Mouse (Mus musculus) CD4-positive, CD25-positive, alpha-beta regulatory T cell, adult 9 weeks (primary cell): ENCODE measurements around the gene Olfr571. TPM values are rescaled to one million over a fixed set of nuclear protein-coding genes. Genes with fewer than 3 reads are reported as not detected.

Experiments used
- polyA plus RNA-seq: library from polyadenylated mRNA; unstranded; fragments of 100-300 nt; shearing (Covaris generic); gene quantifications from one replicate; pipeline ENCODE4 v1.2.1, GENCODE M21; 2017

Gene Olfr571
- not detected for polyA plus RNA-seq

DNA sequence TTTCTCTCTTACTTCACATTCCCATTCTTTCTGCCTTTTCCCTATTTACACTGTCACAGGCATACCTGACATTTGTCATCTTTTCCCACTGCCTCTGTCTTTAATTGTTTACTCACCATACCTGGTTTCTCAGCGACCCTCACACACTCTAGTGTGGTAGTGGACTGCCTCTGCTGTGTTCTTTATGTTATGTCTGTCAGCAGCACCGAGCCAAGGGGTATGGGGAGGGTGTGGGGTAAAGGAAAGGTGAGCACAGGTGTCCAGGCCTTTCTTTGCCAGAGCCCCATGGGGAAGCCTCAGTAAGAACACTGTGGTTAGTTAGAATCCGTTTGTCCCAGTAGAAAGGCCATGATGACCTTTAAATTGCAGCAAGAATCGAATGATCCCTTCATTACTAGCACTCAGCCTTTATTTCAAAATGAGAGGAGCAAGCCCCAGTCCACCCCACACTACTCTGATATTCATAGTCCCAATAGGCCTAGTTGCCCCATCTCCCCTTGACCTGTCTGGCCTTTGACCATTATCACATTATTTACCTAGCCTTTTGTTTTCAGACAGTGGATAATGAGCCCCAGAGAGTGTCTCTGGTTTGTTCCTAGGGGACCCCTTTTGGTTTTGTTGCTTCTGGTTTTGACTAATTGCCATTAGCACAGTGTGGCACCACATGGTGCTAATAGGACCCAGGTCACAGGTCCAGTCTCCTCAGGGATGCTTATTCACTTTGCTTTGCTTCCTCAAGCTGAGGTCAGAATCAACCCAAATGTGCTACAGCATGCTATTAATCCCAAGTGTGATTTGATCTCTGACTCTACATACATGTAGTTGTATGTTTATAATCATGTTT, at the start of gene Olfr571:
Gene Olfr571 (minus strand): TSS at position 505 of the 844 bp plus-strand sequence.

DNA sequence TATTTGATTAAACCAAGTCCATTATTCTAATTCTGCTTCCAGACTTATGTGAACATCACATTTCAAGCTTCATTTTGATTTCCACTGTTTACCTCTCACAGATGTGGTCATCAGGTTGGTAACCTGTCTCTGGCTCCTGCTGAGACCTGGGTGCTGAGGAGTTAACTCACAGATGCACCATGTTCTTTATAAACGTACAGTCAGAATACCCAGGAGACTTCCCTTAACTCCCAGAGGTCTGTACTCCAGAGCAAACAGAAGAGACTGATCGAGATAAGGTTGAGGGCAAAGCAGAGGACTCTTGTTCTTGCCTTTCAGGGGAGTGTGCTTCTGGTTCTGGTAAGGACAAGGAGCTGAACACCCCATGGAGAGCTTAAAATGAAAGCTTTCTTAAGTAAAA, 45.0 kb upstream of the Olfr571 start, which contains the start of gene Olfr576:
Gene Olfr576 (plus strand): TSS at position 301 of the 400 bp plus-strand sequence.

DNA sequence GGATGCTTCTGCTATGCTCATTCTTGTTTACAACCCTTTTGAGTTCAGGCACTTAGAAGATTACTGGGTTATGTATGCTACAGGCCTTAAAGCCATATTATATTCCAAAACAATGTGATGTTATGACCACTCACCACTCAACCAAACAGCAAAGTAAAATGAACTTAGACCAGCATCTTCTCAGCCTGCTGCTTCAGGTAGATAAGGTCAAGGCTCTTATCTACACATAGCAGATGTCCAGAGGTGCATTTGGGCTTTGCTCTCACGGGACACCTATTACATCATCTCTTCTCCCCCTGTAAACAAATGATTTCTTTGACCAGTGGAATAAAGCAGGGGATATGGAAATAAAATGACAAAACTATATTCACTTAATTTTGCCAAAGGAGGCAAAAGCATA, 41.3 kb upstream of the Olfr571 start, which contains the start of gene Olfr575:
Gene Olfr575 (minus strand): TSS at position 183 of the 400 bp plus-strand sequence.

DNA sequence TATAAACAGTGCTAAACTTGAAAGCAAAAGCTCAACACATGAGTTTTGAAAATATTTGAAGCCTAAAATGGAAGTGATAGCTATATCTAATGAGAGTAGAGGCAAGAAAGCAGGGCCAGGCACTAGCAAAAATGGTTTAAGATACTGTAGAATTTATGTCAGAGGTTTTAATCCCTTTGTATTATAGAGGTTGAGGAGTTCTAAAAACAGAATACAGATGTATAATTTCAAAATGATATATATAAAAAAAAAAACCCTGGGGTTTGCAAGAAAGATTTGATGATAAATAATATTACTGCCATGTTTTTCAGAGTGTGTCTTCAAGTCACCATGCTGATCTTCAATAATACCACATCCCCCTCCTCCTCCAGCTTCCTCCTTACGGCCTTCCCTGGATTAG, 30.8 kb upstream of the Olfr571 start, which contains the start of gene Olfr574:
Gene Olfr574 (plus strand): TSS at position 301 of the 400 bp plus-strand sequence.

DNA sequence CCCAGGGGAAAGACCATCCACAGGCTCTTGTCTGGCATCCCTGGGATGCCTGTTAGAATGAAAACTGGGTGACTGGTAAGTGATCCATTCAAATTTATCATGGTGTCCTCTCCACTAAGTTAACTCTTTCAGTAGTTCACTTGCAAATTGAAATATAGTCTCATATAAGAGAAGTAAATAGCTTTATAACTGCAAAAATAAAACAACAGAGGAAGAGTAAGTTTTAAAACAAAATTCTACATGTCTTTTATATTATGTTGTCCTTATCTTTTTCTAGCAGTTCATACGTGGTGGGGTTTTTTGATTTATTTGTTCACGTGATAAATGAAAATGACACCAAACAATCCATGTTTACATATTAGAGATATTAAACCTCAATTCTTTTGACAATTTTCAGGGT, 25.1 kb upstream of the Olfr571 start, which contains the start of gene Olfr573-ps1:
Gene Olfr573-ps1 (minus strand): TSS at position 101 of the 400 bp plus-strand sequence.

DNA sequence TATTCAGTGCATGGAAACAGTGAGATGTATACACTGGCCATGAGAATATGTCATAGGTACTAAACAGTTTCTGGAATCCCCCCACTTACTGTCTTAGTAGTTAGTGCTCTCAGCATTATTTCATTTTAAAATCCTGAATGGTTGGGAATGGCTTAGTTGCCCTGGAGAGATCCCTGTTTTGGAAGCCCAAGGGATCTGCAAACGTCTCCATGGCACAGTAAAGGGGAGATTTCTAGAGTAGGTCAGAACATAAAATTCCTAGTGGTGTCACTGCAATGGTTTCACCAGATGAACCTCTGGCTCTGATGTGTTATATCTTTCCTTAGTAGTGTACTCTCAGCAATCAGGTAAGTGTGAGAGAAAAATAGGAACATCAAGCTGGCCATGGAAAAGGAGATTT, 6.8 kb upstream of the Olfr571 start, which contains the start of gene Olfr572:
Gene Olfr572 (plus strand): TSS at position 301 of the 400 bp plus-strand sequence.

DNA sequence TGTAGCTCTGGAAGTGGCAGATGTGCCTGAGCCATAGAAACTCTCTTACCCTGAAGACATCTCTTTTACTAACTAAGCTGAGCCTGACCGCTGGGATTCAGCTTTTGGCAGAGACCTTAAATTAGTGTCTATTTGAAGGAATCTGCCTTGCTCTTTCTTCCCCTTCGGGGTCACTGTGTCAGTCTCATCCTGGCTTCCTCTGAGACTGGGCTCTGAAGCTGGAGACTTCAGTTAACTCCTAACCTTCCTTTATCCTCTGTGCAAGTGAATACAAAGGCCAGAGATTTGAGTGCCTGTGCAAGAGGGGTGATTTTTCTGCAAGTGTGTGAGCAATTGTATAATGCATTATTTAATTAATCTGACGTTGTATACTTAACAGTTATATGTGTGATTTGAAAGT, 26.6 kb downstream of the Olfr571 start, which contains the start of gene Olfr569:
Gene Olfr569 (minus strand): TSS at position 101 of the 400 bp plus-strand sequence.

DNA sequence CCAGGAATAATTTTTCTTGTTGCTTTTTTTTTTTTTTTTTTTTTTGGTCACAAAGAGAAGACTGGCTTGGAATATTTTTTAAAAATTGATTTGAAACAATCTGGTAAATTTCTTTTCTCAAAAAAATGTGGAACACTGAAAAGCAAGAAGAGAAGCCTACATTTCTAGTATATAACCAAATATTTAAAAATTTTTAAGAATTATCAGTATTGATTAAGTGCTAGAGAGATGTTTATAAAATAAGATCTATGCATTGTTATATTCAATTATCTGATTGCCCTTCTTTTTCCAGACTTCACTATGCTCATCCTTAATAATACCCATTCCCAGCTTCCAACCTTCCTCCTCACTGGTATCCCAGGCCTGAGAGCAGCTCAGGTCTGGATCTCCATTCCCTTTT, 40.5 kb downstream of the Olfr571 start, which contains the start of gene Olfr568:
Gene Olfr568 (plus strand): TSS at position 301 of the 400 bp plus-strand sequence.

DNA sequence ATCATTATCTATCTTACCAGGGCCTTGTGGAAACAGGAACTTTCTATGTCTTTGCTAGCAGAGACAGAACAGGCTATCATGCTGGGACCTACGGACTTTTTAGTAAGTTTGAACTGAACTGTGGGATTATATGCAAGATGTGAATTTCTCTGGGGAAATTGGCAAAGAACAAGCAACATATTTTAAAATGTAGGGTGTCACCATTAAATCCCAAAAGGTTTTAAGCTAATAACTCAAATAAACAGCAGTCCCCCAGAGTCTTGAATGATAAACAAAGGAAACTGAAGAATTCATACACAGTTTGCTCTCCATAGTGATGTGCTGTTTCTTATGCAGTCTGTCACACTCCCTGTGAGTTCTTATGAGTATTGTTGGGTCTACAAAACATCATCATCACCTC, 58.7 kb downstream of the Olfr571 start, which contains the start of gene Olfr566:
Gene Olfr566 (minus strand): TSS at position 101 of the 400 bp plus-strand sequence.

Other genes starting within 250 kb of the Olfr571 start
- gene Trim68, start 230.2 kb downstream of the Olfr571 start, polyA plus RNA-seq, result 14.5 TPM
- not detected for gene Olfr557, start 221.6 kb downstream of the Olfr571 start, polyA plus RNA-seq
- gene Olfr558, start 215.3 kb downstream of the Olfr571 start, polyA plus RNA-seq, result not detected
- not detected for gene Olfr33, start 198.5 kb downstream of the Olfr571 start, polyA plus RNA-seq
- gene Olfr559, start 190.0 kb downstream of the Olfr571 start, polyA plus RNA-seq, result not detected
- not detected for gene Olfr560, start 158.2 kb downstream of the Olfr571 start, polyA plus RNA-seq
- gene Olfr78, start 158.1 kb downstream of the Olfr571 start, polyA plus RNA-seq, result not detected
- gene Olfr561, start 146.3 kb downstream of the Olfr571 start, polyA plus RNA-seq, result not detected
- not detected for gene Olfr564, start 114.1 kb downstream of the Olfr571 start, polyA plus RNA-seq
- not detected for gene Olfr566, start 58.8 kb downstream of the Olfr571 start, polyA plus RNA-seq
- gene Olfr568, start 40.4 kb downstream of the Olfr571 start, polyA plus RNA-seq, result not detected
- not detected for gene Olfr569, start 26.7 kb downstream of the Olfr571 start, polyA plus RNA-seq
- gene Olfr570, start 23.0 kb downstream of the Olfr571 start, polyA plus RNA-seq, result not detected
- gene Olfr572, start 6.9 kb upstream of the Olfr571 start, polyA plus RNA-seq, result not detected
- not detected for gene Olfr573-ps1, start 25.0 kb upstream of the Olfr571 start, polyA plus RNA-seq
- gene Olfr574, start 30.9 kb upstream of the Olfr571 start, polyA plus RNA-seq, result not detected
- gene Olfr575, start 41.2 kb upstream of the Olfr571 start, polyA plus RNA-seq, result not detected
- not detected for gene Olfr576, start 45.1 kb upstream of the Olfr571 start, polyA plus RNA-seq
- gene Olfr577, start 58.4 kb upstream of the Olfr571 start, polyA plus RNA-seq, result not detected
- gene Olfr578, start 71.8 kb upstream of the Olfr571 start, polyA plus RNA-seq, result not detected
- not detected for gene Olfr582, start 120.5 kb upstream of the Olfr571 start, polyA plus RNA-seq
- gene Olfr583, start 133.8 kb upstream of the Olfr571 start, polyA plus RNA-seq, result not detected
- gene Olfr584, start 164.3 kb upstream of the Olfr571 start, polyA plus RNA-seq, result not detected
- not detected for gene Olfr585, start 180.2 kb upstream of the Olfr571 start, polyA plus RNA-seq
- not detected for gene Olfr586, start 208.1 kb upstream of the Olfr571 start, polyA plus RNA-seq
- gene Olfr588-ps1, start 223.3 kb upstream of the Olfr571 start, polyA plus RNA-seq, result not detected
- not detected for gene Olfr589, start 238.8 kb upstream of the Olfr571 start, polyA plus RNA-seq